Mouse (Mus musculus) kidney, postnatal 0 days (tissue): ENCODE results near the gene Myoz1. TPM values are rescaled to one million over a fixed set of nuclear protein-coding genes. Genes with fewer than 3 reads are reported as not detected.

Experiments used
- ATAC-seq: fragments of 200-750 bp; cut with Nextera tagmentation; replicated peaks from 2 replicates; pipeline ENCODE4 v1.8.0; 2017; ENCODE audit warnings: low read depth, moderate number of reproducible peaks, moderate TSS enrichment, moderate library complexity; ENCODE audit not compliant: low FRiP score
- DNase-seq: peaks from one replicate; pipeline ENCODE4 v3.0.0-alpha.2; 2016; ENCODE audit warnings: low spot score
- H3K27ac ChIP-seq: fragments of 300-500 bp; sonication (generic); 2 replicates; pipeline ENCODE4 v1.5.1; 2014; ENCODE audit warnings: mild to moderate bottlenecking
- H3K27me3 ChIP-seq: fragments of 300-500 bp; sonication (generic); 2 replicates; pipeline ENCODE4 v1.6.1; 2014; ENCODE audit warnings: low read length, mixed read lengths; ENCODE audit not compliant: insufficient read depth
- H3K36me3 ChIP-seq: fragments of 300-500 bp; sonication (generic); 2 replicates; pipeline ENCODE4 v1.6.1; 2014; ENCODE audit warnings: low read length, mixed read lengths; ENCODE audit not compliant: insufficient read depth
- H3K4me1 ChIP-seq: fragments of 300-500 bp; sonication (generic); replicated peaks from 2 replicates; pipeline ENCODE4 v1.6.1; 2014; ENCODE audit warnings: antibody characterized with exemption, low read length, mixed read lengths; ENCODE audit not compliant: insufficient read depth
- H3K4me2 ChIP-seq: fragments of 300-500 bp; sonication (generic); 2 replicates; pipeline ENCODE4 v1.6.1; 2014; ENCODE audit warnings: mild to moderate bottlenecking, low read length, moderate library complexity, mixed read lengths
- H3K4me3 ChIP-seq: fragments of 300-500 bp; sonication (generic); replicated peaks from 2 replicates; pipeline ENCODE4 v1.5.1; 2014; ENCODE audit warnings: low read depth, low read length
- H3K9ac ChIP-seq: fragments of 300-500 bp; sonication (generic); 2 replicates; pipeline ENCODE4 v1.6.1; 2014; ENCODE audit warnings: low read depth, low read length
- H3K9me3 ChIP-seq: fragments of 300-500 bp; sonication (generic); replicated peaks from 2 replicates; pipeline ENCODE4 v1.6.1; 2016; ENCODE audit warnings: low read length, inconsistent platforms, mixed read lengths
- CTCF ChIP-seq: IDR thresholded peaks from 2 replicates; pipeline ENCODE4 v1.5.1; 2016; ENCODE audit warnings: antibody characterized with exemption, low read depth, mild to moderate bottlenecking, moderate library complexity
- WGBS: fragments of 180-500 bp; shearing (Covaris S2); extraction: QIAGEN DNeasy Blood & Tissue Kit; methylation state at CpG from one replicate; pipeline ENCODE4 v1.1.7; 2014; 5-methylcytosine and 5-hydroxymethylcytosine counted together
- polyA plus RNA-seq: library from polyadenylated mRNA; unstranded; fragments of >200 nt; fragmentation: Nextera tagmentation; extraction: Ambion mirVana; gene quantifications from 2 replicates; pipeline ENCODE4 v1.2.1, GENCODE M21; 2015

Myoz1 gene
- polyA plus RNA-seq, 1 experiment from 2014 or later = 1.8 TPM

- peak; percentile 97 for DNase-seq
- Histone ChIP-seq H3K9ac (peak within 1 kb of the TSS; percentile 85), H3K4me2 (peak within 1 kb of the TSS; percentile 84), H3K27ac (peak within 1 kb of the TSS; percentile 98), H3K4me1 (0 out of 2 replicates have a peak, but pooled peaks cover 6% of the 10 kb centered on the region), H3K4me3 (peak within 1 kb of the TSS; percentile 84), H3K27me3 (no peaks in the 10 kb centered on the region), H3K9me3 (no peaks in the 10 kb centered on the region), H3K36me3 (peaks cover 24% of the 10 kb centered on the region)
- TF ChIP-seq CTCF = no peak
- peak; percentile 95 for ATAC-seq
- WGBS = under 1% methylated on average over 43 of the region's 43 CpGs
These were observed 17.9 kb upstream of the Myoz1 start, which contains the start of gene Sec24c for GRCm38 (mm10) chr14:20674064-20674833. Gene Sec24c (plus strand): TSS chr14:20674308.

- peak overlapping the region; percentile 84 for H3K4me2 ChIP-seq
- ATAC-seq = 0 out of 2 replicates have a peak, but pooled peaks have one; percentile 34
- no peak for DNase-seq
- H3K27ac ChIP-seq = peak overlapping the region; percentile 98
- no peaks in the 10 kb centered on the region for H3K27me3 ChIP-seq
- 0 out of 2 replicates have a peak, but pooled peaks cover 6% of the 10 kb centered on the region for H3K4me1 ChIP-seq
- H3K9ac ChIP-seq = peak overlapping the region; percentile 47; the same call in 1 of the 2 replicates
- peaks cover 24% of the 10 kb centered on the region for H3K36me3 ChIP-seq
- H3K4me3 ChIP-seq = peak overlapping the region; percentile 84
- TF ChIP-seq CTCF = no peak
- no peaks in the 10 kb centered on the region for H3K9me3 ChIP-seq
- 10% methylated on average over 13 of the region's 13 CpGs for WGBS
These were observed 17.4 kb upstream of the Myoz1 start for GRCm38 (mm10) chr14:20673735-20674063.

- 94% methylated on average over 2 of the region's 2 CpGs for WGBS
- Histone ChIP-seq H3K9ac (no peak overlapping the region), H3K36me3 (peaks cover 20% of the 10 kb centered on the region), H3K27ac (0 out of 2 replicates have a peak overlapping the region, but pooled peaks have one; percentile 36), H3K4me3 (no peak overlapping the region), H3K27me3 (no peaks in the 10 kb centered on the region), H3K4me2 (0 out of 2 replicates have a peak overlapping the region, but pooled peaks have one; percentile 84), H3K4me1 (0 out of 2 replicates have a peak, but pooled peaks cover 6% of the 10 kb centered on the region), H3K9me3 (no peaks in the 10 kb centered on the region)
- ATAC-seq (no peak), DNase-seq (peak; percentile 52)
- peak; percentile 70 for TF ChIP-seq CTCF
These were observed 16.6 kb upstream of the Myoz1 start for GRCm38 (mm10) chr14:20672990-20673389.

GRCm38 (mm10) chr14:20668154-20668810 is 11.9 kb upstream of the Myoz1 start, which contains the start of gene Synpo2l:
Gene Synpo2l (minus strand): TSS chr14:20668354.
- no peaks in the 10 kb centered on the region for H3K36me3 ChIP-seq
- H3K4me1 ChIP-seq = 0 out of 2 replicates have a peak, but pooled peaks cover 3% of the 10 kb centered on the region
- H3K4me3 ChIP-seq = no peak within 1 kb of the TSS
- H3K9ac ChIP-seq = no peak within 1 kb of the TSS
- H3K27ac ChIP-seq = peak within 1 kb of the TSS; percentile 60; the same call in 1 of the 2 replicates
- H3K27me3 ChIP-seq = no peaks in the 10 kb centered on the region
- DNase-seq (no peak), ATAC-seq (no peak; the same call in 1 of the 2 replicates)
- 75% methylated on average over 8 of the region's 8 CpGs for WGBS
- no peak within 1 kb of the TSS for H3K4me2 ChIP-seq
- H3K9me3 ChIP-seq = no peaks in the 10 kb centered on the region
- TF ChIP-seq CTCF = no peak

GRCm38 (mm10) chr14:20667469-20667868 is 11.1 kb upstream of the Myoz1 start:
- ATAC-seq (no peak), DNase-seq (no peak)
- Histone ChIP-seq H3K27me3 (no peaks in the 10 kb centered on the region), H3K9ac (no peak overlapping the region), H3K4me1 (0 out of 2 replicates have a peak, but pooled peaks cover 3% of the 10 kb centered on the region), H3K27ac (no peak overlapping the region), H3K4me3 (no peak overlapping the region), H3K36me3 (no peaks in the 10 kb centered on the region), H3K9me3 (no peaks in the 10 kb centered on the region), H3K4me2 (no peak overlapping the region)
- TF ChIP-seq CTCF = no peak
- WGBS = 64% methylated on average over 1 of the region's 1 CpGs

GRCm38 (mm10) chr14:20664436-20664835 is 8.1 kb upstream of the Myoz1 start:
- no peak for TF ChIP-seq CTCF
- no peak overlapping the region for H3K27ac ChIP-seq
- H3K27me3 ChIP-seq = no peaks in the 10 kb centered on the region
- H3K4me3 ChIP-seq = no peak overlapping the region
- whole genome bisulfite sequencing = 63% methylated on average over 3 of the region's 3 CpGs
- H3K36me3 ChIP-seq = no peaks in the 10 kb centered on the region
- DNase-seq (no peak), ATAC-seq (no peak)
- H3K4me1 ChIP-seq = peaks cover 5% of the 10 kb centered on the region; the same call in 1 of the 2 replicates
- no peak overlapping the region for H3K9ac ChIP-seq
- H3K9me3 ChIP-seq = no peaks in the 10 kb centered on the region
- no peak overlapping the region for H3K4me2 ChIP-seq
